Mouse (Mus musculus): ENCODE results near the gene Stxbp3. TPM values are rescaled to one million over a fixed set of nuclear protein-coding genes. Genes with fewer than 3 reads are reported as not detected.

The Stxbp3 gene
- polyA plus RNA-seq, 1 experiment = 141 TPM

DNA sequence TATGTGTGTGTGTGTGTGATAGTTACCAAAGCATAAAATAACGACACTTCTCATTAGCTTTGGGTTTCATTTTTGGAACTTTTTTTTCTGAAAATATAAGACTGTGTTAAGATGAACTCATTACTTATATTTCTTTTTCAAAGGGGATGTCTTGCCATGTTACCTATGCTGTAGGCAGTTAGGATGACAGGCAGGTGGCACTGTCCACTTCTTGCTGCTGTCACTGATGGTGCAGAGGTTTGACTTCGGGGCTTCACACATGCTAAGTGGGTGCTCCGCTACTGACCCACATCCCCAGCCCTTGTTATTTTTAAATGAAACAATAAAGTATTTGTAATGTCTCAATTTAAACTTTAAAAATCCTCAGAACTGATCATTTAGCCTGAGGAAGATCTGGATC, 67.5 kb downstream of the Stxbp3 start:
- no peak for TF ChIP-seq POLR2A (IDR thresholded peaks at IDR 0.05; ENCODE audit: borderline replicate concordance, low read depth, low read length)
- no peak for TF ChIP-seq CTCF (IDR thresholded peaks at IDR 0.05; ENCODE audit: low read depth, low read length)
- Histone ChIP-seq H3K4me3 (ENCODE audit: insufficient read depth, low read length) (no peak overlapping the region), H3K27ac (ENCODE audit: insufficient read depth, low read depth, low read length) (no peak overlapping the region), H3K4me1 (ENCODE audit: control insufficient read depth, insufficient read depth, low read length) (peaks cover 4% of the 10 kb centered on the region; the same call in 1 of the 2 replicates)

DNA sequence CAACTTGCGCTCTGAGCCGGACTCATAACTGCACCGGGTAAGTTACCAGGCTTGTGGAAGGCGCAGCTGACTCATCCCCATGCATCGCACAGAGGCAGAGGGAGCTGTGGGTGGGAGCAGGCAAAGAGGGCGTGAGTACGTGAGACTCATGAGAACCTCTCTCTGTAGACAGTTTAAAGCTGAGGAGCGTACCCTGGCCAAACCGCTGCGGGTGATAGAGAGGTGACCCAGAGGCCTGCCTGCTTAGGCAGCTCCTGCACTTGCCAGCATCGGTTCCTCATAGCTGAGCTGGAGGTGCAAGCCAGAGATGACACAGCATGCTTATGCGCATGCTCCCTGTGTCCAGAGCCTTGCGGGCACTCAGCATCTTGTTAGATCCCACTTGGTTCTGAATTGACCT, 68.1 kb downstream of the Stxbp3 start:
- no peak for TF ChIP-seq CTCF (IDR thresholded peaks at IDR 0.05; ENCODE audit: low read depth, low read length)
- TF ChIP-seq POLR2A (IDR thresholded peaks at IDR 0.05; ENCODE audit: borderline replicate concordance, low read depth, low read length) = no peak
- H3K27ac ChIP-seq (ENCODE audit: insufficient read depth, low read depth, low read length) = no peak overlapping the region
- H3K4me1 ChIP-seq (ENCODE audit: control insufficient read depth, insufficient read depth, low read length) = peaks cover 10% of the 10 kb centered on the region
- no peak overlapping the region for H3K4me3 ChIP-seq (ENCODE audit: insufficient read depth, low read length)

DNA sequence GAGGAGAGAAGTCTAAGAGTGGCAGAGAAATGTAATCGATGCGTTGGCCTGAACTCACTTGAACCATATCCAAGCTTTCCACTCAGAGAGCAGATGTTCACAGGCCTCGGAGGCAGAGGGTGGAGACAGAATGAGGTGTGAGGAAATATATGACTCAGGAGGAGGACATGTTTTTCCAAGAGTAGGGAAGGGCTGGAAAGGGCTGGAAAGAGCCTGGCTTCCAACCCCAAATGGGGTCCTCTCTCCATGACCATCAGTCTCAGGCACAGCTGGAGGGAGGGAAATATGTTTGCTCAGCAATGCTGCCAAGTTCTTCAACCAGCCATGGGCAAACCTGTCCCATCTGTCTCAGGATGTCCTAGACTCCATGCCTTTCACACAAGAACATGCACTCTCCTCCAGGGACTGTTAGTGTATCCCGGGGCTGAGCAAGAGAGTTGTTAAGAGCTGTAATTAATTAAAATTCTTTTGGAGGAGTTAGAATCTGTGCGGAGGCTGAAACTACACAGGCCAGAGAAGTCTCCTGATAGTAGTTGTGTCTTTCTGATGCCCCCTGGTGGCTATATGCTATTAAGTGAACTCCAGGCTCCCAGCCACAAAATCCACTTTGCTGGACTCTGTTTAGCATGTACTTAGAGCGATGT, 69.5 kb downstream of the Stxbp3 start:
- Histone ChIP-seq H3K4me3 (ENCODE audit: insufficient read depth, low read length) (no peak overlapping the region), H3K27ac (ENCODE audit: insufficient read depth, low read depth, low read length) (no peak overlapping the region), H3K4me1 (ENCODE audit: control insufficient read depth, insufficient read depth, low read length) (peaks cover 21% of the 10 kb centered on the region)
- TF ChIP-seq CTCF (IDR thresholded peaks at IDR 0.05; ENCODE audit: low read depth, low read length) (no peak), POLR2A (IDR thresholded peaks at IDR 0.05; ENCODE audit: borderline replicate concordance, low read depth, low read length) (no peak)

DNA sequence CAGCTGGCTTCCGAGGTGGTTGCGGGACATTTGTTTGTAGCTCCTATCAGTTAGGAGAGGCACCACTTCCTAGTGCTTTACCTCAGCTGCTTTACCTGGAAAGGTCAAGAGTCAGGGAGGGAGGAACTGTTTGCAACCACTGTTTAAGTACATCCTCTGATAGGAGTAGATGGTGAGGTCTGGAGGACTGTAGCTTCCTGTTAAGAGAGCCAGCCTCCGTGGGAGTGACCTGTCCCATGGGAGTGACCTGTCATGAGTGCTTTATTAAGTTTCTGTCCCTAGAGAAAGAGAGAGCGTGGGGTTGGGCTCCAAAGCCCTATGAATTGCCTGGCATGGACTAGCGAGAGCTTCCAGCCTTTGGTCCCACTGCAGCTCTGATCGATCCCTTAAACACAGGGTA, 70.8 kb downstream of the Stxbp3 start:
- Histone ChIP-seq H3K4me3 (ENCODE audit: insufficient read depth, low read length) (no peak overlapping the region), H3K27ac (ENCODE audit: insufficient read depth, low read depth, low read length) (no peak overlapping the region), H3K4me1 (ENCODE audit: control insufficient read depth, insufficient read depth, low read length) (peaks cover 27% of the 10 kb centered on the region)
- TF ChIP-seq CTCF (IDR thresholded peaks at IDR 0.05; ENCODE audit: low read depth, low read length) (no peak), POLR2A (IDR thresholded peaks at IDR 0.05; ENCODE audit: borderline replicate concordance, low read depth, low read length) (no peak)

DNA sequence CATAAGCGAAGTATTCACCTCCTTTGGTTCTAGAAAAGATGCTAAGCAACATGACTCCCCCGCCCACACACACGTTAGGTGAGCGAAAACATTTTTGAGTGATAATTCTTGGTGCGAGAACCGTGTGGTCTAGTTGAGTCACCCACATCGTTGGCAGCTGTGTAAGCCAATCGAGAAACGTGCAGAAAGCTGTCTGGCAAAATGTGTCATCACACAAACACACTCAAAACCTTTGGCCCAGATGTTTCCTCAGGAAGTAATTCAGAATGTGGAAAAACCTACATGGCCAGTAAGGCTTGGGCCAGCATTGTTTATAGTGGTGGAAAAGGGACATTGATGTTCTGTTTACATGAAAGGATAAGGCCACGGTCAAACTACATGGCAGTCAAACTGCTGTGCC, 72.9 kb downstream of the Stxbp3 start:
- Histone ChIP-seq H3K27ac (ENCODE audit: insufficient read depth, low read depth, low read length) (peak overlapping the region; percentile 72), H3K4me1 (ENCODE audit: control insufficient read depth, insufficient read depth, low read length) (peaks cover 27% of the 10 kb centered on the region), H3K4me3 (ENCODE audit: insufficient read depth, low read length) (no peak overlapping the region)
- TF ChIP-seq CTCF (IDR thresholded peaks at IDR 0.05; ENCODE audit: low read depth, low read length) (no peak), POLR2A (IDR thresholded peaks at IDR 0.05; ENCODE audit: borderline replicate concordance, low read depth, low read length) (no peak)

DNA sequence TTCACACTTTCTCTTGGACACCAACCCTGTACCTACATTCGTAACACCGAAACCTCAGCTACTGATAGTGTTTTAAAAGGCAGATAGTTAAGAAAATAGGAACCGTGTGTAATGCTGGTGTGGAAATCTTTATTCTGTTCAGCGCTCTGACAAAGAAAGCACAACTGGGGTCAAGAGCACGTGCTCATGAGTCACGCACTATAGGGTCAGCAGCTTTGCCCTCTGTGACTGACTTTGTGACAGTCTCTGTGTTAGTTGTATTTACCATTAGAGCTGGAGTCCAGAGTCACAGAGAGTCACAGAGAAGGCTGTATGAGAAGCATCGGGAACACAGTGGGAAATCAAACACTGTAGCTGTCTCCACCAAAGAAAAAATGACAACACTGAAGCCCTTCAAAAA, 73.4 kb downstream of the Stxbp3 start:
- Histone ChIP-seq H3K4me3 (ENCODE audit: insufficient read depth, low read length) (no peak overlapping the region), H3K4me1 (ENCODE audit: control insufficient read depth, insufficient read depth, low read length) (peaks cover 27% of the 10 kb centered on the region), H3K27ac (ENCODE audit: insufficient read depth, low read depth, low read length) (peak overlapping the region; percentile 72)
- TF ChIP-seq CTCF (IDR thresholded peaks at IDR 0.05; ENCODE audit: low read depth, low read length) (no peak), POLR2A (IDR thresholded peaks at IDR 0.05; ENCODE audit: borderline replicate concordance, low read depth, low read length) (no peak)

DNA sequence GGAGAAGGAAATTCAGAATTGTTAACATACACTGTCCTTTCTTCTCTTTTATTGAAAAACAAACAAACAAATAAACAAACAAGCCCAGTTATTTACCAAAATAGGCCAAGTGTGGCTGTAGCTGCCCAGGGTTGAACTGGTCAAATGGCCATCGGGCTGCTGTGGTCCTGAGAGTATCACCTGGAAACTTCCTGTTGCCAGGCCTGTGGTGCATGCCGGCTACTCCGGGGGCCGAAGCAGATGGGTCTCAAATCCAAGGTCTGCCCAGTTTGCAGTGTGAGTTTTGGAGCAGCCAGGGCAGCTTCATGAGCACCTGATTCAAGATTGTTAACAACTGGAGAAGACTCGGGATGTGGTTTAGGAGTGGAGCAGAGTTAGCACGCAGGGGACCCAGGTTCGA, 74.8 kb downstream of the Stxbp3 start:
- TF ChIP-seq POLR2A (IDR thresholded peaks at IDR 0.05; ENCODE audit: borderline replicate concordance, low read depth, low read length) = no peak
- TF ChIP-seq CTCF (IDR thresholded peaks at IDR 0.05; ENCODE audit: low read depth, low read length) = no peak
- H3K4me3 ChIP-seq (ENCODE audit: insufficient read depth, low read length) = no peak overlapping the region
- peaks cover 27% of the 10 kb centered on the region for H3K4me1 ChIP-seq (ENCODE audit: control insufficient read depth, insufficient read depth, low read length)
- no peak overlapping the region for H3K27ac ChIP-seq (ENCODE audit: insufficient read depth, low read depth, low read length)

DNA sequence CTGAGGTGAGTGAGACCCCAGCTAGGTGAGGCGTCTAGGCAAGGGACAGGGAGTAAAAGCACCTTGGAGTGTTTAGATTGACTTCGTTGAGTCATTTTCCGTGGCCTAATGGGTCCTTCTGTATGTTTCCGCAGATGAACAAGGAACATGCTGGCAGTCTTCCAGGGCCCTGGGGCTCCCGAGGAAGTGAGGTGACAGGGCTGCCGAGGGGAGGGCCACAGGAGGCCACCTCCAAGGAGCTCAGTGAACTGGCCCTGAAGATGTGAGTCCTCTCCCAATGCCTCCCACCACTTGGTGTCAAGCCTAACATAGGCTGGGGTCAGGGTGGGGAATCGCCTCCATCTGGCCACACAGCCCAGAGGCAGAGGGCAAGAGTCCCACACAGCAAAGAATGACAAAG, 75.3 kb downstream of the Stxbp3 start:
- H3K4me3 ChIP-seq (ENCODE audit: insufficient read depth, low read length) = no peak overlapping the region
- H3K27ac ChIP-seq (ENCODE audit: insufficient read depth, low read depth, low read length) = no peak overlapping the region
- H3K4me1 ChIP-seq (ENCODE audit: control insufficient read depth, insufficient read depth, low read length) = peaks cover 27% of the 10 kb centered on the region
- TF ChIP-seq CTCF (IDR thresholded peaks at IDR 0.05; ENCODE audit: low read depth, low read length) (no peak), POLR2A (IDR thresholded peaks at IDR 0.05; ENCODE audit: borderline replicate concordance, low read depth, low read length) (no peak)

DNA sequence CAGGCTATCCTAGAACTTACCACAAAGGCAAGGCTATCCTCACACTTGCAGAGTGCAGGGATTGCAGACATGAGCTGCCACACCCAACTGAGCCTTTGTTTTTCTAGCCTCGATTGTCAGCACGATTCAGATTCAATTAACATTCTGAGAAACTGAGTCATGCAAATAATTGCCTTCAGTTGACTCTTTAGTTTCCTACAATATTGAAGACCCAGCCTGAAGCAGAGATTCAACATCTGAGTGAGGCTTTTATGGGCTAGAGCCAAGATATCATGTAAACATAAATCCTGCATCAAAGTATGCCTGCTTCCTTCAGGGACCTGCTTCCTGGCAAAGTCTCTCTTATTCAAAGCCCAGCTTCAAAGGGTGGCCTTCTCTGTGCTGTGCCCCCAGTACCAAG, 76.6 kb downstream of the Stxbp3 start:
- TF ChIP-seq CTCF (IDR thresholded peaks at IDR 0.05; ENCODE audit: low read depth, low read length) = no peak
- no peak for TF ChIP-seq POLR2A (IDR thresholded peaks at IDR 0.05; ENCODE audit: borderline replicate concordance, low read depth, low read length)
- H3K4me3 ChIP-seq (ENCODE audit: insufficient read depth, low read length) = no peak overlapping the region
- no peak overlapping the region for H3K27ac ChIP-seq (ENCODE audit: insufficient read depth, low read depth, low read length)
- peaks cover 27% of the 10 kb centered on the region for H3K4me1 ChIP-seq (ENCODE audit: control insufficient read depth, insufficient read depth, low read length)

DNA sequence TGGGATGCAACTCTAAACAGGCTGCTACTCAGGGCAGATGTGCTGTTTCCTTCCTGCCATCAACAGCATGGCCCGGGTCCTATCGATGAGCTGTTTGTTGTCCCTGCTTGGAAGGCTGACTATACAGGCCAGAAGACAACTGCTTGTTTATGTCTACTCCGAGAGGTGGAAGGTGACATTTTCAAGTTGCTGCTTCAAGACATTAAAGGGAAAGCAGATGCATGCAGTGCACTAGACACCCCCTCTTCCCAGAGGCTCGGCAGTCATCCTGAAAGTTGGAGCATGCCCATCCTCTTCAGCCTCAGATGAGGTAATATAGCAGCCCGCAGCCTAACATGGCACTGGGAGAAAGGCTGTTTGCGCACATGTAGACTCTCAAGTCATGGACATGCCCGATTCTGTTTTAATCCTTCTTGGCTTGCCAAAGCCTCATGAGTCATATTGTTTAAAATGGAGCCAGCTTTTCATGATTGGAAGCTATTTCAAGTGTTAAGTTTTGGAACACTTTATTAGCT, 77.7 kb downstream of the Stxbp3 start:
- TF ChIP-seq POLR2A (IDR thresholded peaks at IDR 0.05; ENCODE audit: borderline replicate concordance, low read depth, low read length) (no peak), CTCF (IDR thresholded peaks at IDR 0.05; ENCODE audit: low read depth, low read length) (no peak)
- H3K4me3 ChIP-seq (ENCODE audit: insufficient read depth, low read length) = no peak overlapping the region
- H3K4me1 ChIP-seq (ENCODE audit: control insufficient read depth, insufficient read depth, low read length) = peaks cover 21% of the 10 kb centered on the region
- H3K27ac ChIP-seq (ENCODE audit: insufficient read depth, low read depth, low read length) = no peak overlapping the region
